Mouse (Mus musculus): Measurements from ENCODE around the gene Hjurp.

Gene Hjurp

DNA sequence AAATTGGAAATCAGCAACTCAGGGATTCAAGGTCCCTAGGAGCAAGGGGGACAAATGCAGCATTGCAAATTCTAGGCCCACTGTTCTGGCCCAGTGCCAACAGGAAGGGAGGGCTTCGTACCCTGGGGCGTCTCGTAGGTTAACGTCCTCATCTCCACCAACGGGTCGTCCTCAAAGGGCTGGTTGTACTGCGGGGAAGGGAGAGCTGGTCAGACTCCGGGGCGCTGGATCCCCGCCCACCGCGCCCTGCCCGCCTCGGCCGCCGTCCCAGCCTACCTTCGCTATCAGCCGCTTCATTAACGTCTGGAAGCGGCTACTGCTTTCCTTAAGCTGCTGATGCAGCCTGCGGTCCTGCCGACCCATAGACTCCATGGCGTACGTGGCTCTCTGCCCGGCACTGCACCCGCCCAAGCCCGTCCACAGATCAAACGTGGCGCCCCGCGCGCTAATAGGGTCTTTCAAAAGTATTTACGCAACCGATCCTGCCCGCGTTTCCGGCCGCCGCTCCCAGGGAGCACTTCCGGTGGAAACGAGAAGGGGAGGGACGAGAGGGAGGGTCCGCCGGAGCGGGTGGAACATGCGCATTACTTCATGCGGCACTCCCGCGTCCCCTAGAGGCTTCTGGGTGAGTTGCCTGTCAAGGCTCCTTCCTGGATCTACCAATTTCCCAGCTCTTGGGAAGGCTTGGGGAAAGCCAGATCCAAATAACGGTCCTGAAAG is at the start of gene Hjurp, which contains the start of gene Trpm8:
Gene Hjurp (minus strand): TSS at position 536 of the 720 bp plus-strand sequence.
Gene Trpm8 (plus strand): TSS at position 564 of the 720 bp plus-strand sequence.
- DNase-seq, result peak; percentile 100

DNA sequence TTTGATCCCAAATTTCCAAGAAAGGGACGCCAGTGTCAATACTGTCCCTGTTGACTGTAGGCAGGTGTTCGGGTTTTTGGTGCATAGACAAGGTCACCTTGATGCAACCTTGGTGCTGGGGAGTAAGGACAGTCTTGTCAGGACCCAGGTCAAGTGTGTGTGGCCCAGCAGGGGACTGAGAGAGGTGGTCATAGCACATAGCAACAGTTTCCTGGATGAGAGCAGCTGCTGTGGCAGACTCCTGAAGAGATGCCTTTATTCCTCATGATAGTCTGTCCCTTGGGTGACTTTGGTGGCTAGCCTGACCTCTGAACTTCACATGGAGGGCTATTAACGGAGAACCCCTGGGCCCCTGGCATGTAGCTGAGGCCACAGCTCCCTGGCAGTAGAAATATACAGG is 45.7 kb upstream of the Hjurp start:
- DNase-seq, result no peak

DNA sequence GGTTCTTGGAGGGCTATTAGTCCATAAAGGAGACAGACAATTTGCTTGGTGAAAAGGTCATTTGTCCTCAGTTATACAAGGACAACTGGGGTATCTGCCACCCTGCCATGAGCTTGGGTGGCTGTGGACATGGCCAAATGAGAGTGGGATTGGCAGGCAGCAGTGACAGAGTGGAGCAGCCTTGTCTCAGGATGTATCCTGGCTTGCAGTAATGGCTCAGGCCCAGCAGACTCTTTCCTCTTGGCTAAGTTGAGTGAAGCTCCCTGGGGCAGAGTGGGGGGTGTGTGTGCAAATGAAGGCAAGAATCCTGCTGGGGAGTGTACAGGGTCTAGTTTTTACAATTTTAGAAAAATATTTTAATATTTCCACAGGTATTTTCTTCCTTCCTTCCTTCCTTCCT is 44.7 kb upstream of the Hjurp start:
- no peak for DNase-seq

DNA sequence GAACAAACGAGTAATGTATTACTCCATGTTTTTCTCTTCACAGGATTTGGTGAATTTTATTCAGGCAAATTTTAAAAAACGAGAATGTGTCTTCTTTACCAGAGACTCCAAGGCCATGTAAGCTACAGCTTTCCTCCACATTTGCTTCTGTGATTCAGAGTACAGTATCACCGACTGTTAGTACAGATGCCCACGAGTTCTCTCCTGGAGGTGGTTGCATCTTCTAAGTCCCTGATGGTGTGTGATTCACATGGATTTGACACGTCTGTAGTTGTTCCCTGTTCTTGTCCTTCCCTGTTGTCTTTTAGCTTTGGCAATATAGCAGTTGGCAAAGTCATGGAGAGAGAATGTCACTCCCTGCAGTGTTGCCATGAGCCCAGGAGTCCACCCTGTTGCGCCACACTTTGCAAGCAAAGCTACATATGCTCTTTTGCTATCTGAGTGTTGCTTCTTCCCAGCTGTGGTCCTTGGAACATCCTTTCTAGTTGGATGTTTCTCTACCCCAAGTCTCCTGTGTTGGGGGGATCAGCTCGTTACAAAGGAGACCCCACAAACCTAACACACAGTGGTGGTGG is 43.5 kb upstream of the Hjurp start:
- no peak for DNase-seq

DNA sequence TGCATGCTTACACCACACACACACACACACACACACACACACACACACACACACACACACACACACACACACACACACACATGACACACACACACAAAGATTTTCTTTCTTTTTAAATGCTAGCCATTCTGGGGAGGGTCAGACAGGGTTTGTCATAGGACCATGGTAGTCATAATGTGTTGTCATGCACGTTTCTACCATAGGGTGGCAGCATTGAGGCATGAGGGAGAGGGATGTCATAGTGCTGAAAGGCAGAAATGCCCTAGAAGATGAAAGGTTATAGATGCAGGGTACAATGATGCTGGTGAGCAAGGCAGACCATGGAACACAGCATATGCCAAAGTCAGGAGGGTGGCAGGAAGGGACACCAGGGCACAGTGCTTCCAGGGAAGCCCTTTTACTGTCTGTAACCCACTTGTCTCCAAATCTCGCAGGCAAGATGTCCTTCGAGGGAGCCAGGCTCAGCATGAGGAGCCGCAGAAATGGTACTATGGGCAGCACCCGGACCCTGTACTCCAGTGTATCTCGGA is 41.2 kb upstream of the Hjurp start:
- DNase-seq, result peak; percentile 81

DNA sequence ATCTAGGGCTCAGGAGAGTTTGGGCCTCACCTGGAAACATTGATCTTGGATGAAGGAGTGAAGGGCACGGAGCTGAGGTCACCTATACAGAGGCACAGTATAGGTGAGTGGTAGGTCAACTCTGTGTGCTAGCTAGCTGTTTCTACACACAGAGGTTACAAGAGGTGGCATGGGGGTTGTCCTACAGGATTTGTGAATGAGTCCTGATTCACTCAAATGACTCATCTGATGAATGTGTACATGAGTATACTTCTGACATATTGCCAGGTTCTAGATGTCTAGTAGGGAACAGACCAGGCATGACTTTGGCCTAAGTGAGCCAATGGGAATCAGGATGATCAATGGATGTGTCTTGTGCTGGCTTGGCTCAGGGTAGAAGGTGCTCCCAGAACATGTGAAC is 39.8 kb upstream of the Hjurp start:
- no peak for DNase-seq

DNA sequence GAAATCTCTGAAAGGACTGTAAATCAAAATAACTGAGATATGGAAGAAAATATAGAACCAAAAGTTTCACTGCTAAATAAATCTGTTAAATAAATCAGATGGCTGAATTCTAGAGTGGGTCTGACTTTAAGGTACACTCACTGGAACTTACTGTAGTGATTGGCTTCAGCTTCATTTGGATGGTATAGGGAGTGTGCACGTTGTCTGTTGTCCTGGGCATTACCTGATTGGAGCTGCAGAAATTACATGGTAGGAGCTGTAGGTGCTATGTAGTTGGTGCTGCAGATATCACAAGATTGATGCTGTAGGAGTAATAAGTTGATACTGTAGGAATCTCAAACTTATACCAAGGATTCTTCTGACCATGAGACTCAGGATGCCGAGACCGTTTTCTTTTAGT is 32.9 kb upstream of the Hjurp start:
- DNase-seq, result no peak

DNA sequence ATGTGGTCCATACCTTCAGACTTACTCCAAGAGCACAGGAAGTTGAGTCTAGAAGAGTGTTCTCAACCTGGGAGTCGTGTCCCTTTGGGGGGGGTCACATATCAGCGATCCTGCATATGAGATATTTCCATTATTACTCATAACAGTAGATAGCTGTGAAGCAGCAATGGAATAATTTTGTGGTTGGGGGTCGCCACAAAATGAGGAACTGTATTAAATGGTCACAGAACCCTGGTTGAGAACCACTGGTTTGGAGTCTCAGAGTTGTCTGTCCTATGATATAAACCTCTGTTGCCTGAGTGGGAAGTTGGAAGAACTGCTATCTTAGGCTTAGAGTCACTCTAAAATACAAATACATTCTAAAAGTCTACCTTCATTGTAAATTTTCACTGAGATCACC is 32.5 kb upstream of the Hjurp start:
- DNase-seq, result no peak

DNA sequence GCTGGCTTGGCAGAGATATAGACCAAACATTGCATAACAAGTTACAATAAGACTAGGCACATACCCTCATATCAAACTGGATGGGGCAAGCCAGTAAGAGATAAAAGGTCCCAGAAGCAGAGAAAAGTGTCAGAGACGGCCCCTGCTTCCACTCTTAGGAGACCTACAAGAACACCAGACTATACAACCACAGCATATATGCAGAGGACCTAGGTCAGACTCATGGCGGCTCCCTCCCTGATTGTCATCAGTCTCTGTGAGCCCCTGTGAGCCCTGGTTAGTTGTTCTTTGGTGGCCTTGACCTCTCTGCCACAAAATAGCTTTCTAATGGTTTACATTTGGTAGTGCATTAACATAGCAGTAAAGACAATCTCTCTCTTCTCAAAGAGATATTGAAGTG is 31.6 kb upstream of the Hjurp start:
- DNase-seq, result no peak

DNA sequence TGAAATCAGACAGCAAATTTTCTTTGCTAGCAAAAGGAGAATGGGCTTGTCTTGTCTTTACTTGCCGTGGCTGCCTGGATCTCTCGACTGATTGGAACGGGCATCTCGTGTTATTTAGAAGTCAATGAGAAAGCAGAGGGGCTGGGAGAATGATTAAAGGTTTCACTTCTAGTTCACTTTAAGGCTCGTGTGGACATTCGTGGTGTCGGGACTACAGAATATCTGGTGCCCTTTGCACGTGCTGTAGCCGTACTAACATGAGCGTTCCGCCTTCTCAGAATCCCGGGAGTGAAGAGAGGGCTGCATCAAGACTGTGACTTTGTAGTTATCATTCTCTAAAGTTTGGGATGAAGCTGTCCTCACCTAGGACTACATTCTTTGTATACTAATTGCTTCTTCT is 29.7 kb upstream of the Hjurp start:
- no peak for DNase-seq

DNA sequence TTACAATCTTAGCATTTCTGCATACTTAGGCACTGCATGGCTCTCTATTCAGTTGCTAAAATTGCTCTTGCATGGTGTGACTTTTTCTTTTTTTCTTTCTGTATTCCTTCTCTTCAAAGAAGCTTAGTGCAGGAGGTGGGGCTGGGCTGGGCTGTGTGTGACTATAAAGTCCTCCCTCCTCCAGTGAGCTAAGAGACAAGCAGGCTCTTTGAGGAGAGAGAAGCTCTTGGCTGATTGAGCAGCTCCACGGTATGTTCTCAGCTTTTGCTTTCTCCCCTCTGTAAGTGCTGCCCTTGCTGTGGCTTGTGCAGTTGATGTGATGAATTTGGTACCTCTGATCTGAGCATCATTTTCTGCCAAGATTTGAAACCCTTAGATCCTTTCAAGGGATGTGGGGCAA is 29.1 kb upstream of the Hjurp start:
- DNase-seq, result no peak

DNA sequence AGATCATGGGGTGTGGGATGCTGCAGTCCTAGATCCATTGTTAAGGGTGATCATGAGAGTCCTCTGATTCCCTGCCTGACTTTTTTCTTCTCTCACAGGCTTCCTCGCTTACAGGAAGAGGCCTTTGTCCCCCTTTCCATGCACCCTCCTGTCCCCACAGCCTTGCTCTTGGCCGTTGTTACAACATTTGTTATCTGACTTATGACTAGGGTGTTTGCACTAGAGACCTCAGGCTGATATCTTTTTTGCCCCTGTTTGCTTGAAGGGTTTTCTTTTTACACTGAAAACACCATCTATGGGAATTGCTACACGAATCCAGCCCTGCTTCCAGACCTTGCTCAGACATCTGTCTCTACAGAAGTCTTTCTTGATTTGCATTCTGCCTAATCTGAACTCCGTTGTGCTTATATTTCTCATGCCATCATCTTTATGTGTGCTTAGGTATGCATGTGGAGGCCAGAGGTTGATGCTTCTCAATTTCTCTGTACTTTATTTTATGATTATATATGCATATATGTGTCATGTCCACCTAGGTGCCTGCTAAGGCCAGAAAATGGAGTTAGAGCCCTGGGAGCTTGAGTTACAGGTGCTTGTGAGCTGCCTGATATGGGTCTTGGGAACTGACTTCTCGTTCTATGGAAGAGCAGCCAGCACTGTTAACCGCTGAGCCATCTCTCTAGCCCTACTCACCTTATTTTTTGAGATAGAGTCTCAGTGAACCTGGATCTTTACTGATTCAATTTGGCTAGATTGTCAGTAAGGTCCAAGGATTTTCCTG is 27.8 kb upstream of the Hjurp start:
- DNase-seq, result no peak

DNA sequence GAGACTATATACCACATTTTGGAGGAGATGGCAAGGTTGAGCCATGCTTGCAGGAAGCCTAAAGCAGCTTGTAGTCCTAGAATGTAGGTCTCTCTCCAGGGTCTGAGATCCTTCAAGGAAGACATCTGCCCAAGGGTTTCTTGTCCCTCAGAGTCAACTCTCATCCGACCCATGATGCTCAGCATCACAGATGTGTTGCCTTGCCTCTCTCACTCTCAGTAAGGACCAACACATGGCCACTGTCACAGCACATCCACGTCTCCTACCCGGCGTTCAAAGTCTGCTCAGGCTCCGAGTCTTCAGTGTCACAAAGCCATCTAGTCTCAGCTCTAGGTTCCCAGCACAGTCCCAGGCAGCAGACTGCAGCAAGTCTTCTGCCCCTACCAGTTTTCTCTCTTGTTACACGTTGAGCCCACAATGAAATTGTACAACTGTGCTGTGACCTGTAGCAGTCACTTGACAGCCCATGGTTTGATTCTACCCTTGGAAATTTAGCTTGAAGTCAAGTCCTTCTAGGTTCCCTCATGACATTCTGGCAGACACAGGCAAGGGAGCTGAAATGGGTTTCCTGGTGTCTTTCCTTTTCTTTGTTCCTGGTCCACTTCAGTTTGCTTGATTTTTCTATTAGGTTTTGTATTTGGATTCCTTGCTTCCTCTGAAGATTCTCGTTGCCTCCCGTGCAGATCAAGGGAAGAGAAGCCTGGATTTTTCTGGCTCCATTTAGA is 27.0 kb upstream of the Hjurp start:
- no peak for DNase-seq

DNA sequence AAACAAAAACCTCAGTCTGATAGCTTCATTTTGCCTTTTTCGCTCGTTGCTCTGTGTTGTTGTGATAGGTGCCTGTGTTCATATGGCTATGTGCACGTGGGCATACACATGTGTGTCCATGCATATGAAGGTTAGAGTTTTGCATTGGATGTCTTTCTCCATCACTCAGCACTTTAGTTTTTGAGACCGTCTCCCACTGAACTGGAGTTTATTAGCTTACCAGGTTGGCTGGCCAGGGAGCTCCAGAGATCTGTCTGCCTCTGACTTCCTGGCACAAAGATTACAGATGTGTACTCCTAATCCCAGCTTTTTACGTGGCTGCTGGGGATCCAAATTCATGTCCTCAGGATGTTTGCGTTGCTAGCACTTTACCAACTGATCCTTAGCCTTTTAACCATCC is 26.3 kb upstream of the Hjurp start:
- DNase-seq, result no peak

DNA sequence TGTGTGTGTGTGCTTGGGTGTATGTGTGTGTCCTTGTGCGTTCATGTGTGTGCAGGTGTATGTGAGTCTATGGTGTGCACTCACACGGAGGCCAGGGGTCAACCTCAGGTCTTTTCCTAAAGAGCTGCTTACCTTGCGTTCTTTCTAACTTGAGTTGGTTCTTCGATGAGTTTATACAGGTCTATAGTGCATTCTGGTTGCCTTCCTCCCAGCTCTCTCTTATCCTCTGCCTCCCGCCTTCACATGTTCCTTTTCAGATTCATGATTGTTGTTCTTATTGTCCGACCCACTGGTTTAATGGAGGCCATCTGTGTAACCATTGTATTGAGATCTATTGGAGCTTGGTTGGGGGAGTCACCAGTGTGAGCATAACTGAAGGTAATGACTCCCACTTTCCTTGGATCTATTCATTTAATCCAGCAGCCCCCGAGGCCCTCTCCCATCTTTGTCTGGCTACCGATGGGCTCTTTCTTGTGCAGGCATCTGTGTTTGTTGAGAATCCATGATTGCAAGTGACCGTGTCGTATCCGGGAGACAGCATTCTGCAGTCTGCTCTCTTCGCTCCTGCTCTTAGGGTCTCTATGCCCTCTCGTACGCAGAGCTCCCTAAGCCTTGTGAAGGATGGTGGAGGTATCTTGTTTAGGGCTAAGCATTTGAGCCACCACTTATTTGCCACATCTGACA is 24.8 kb upstream of the Hjurp start:
- no peak for DNase-seq

DNA sequence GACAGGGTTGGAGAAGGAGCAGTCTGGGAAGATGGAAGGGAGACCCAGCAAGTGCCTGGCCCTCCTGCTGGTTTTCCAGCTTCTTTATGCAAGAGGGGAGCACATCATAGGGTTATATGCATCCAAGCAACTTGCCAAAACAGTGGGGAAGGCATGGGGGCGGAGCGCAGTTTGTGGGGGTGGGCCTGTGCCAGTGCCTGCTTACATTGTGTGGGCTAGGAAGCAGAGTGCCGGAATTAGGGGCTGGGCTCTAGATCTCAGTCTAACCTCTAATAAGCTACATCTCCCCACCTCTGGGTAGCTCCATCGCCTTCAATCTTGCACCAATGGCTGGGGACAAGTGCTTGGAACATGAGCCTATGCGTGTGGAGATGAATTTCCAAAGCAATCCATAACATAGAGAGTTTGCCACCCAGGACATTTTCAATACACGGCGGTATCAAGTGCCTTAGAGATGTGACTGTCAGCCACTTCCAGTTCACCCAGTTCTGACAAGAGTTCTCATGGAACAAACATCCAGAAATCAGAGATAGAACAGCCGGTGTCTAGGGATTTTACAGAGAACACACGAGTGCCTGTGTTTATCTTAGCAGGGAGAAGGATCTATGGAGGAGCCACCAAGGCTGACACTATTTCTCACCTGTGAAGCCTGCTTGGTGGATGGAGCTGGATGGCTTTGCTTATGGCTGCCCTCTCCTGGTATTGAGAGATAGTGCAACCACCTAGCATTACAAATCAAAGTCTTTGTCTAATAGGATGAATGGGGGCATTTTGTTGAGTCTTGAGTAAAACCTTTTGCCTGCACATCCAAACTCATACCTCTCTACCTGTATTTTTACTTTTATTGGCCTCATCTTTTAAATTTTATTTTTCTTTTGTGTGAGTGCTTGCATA is 23.9 kb upstream of the Hjurp start:
- no peak for DNase-seq

DNA sequence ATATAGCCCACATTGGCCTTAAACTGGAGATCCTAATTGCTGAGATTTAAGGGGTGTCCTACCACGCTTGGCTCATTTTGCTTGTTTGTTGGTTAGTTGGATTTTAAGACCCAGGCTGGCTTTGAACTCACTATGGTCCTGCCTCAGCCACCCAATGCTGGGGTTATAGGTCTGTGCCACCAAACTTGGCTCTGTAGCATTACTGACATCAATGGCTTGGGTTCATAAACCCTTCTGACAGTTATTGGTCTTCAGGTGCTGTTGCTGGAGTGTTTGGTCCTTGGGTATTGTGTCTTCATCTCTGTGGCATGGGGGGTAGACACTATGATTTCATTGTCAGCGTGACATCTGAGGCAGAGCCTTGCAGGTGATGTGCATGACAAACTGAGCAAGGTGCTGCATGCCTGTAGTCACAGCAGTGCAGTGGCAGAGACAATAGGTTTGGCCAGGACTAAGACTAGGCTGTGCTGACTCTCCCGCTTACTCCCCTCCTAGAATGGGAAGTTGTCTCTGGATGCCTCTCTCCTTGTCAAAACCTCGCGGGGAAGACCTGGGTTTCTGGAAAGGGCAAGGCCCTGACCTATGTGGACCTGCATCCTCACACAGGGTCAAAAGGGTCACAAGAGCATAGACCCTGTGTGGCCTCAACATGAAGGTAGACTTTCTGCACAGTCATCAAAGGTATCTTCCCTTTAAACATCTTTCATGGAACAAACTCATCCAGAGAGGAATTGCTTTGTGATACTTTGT is 23.0 kb upstream of the Hjurp start:
- no peak for DNase-seq

DNA sequence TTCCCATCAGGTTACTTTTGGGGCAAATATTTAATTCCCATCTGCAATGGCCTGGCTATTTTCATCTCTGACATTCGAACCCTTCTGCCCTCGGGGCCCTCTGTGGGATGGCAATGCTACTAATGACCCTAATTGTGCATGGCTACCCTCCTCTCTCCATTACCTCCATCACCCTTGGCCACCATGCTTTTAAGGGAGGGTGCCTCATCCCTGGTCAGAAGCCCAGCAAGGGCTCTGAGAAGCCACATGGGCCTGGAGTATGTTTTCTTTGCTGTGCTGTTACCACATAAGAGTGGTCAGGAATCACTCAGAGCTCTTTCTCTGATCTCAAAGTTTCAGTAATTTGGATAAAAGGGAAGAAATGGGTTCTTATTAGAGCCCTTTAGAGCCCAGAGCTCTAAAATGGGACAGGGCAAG is 22.1 kb upstream of the Hjurp start:
- DNase-seq, result no peak

DNA sequence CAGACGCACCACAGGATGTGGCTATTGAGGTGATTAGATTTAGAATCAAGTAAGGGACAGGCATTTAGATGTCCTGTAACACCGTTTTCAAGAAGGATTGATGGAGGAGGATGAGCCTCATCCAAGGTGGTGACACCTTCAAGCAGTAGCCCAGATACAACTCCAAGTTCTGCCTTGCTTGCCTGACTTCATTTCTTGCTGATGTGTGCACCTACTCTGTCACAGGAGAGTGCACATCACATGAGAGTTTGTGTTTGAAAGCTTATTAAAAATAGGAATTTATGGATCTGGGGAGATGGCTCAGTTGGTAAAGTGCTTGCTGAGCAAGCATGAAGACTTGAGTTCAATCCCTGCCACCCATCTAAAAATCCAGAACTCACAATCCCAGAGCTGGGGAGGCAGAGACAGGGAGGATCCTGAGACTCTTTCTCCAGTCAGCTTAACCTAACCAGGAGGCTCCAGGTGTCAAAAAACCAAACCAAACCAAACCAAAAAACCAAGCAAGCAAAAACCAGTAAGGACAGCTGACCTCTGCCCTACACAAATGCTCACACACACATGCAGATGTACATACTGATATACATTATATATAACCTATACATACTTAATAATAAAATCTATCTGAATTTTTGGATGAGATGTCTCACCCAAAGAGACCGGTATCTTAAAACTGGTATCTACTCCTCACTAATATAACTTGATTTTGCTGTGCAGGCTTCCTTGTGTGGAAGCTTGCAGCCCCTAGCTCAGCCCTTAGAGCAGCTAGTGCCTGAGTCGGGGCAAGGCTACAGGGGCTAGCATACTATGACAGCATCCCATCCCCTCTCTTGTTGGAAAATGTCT is 21.5 kb upstream of the Hjurp start:
- no peak for DNase-seq
